Comparison of ENCODE assay signal across 18 mouse cellular contexts in genomic region chr4:136228640-136229039, GRCm38 (mm10). TPM values are rescaled to one million over a fixed set of nuclear protein-coding genes. Genes with fewer than 3 reads are reported as not detected.
DNase-seq lines count a peak whose midpoint lies in the region; ATAC-seq lines count a peak whose summit lies in the region.
"Had no signal": no experiment of that assay in that cellular context is flagged by ENCODE, and none has a peak within 500 bp of the region (broad histone marks: within the 10 kb centered on the region; RNA-seq: fewer than 3 reads in every experiment).

No protein-coding gene starts in this region.

- no peak overlapping the region for H3K27ac ChIP-seq in heart, embryonic 10.5 days
- H3K27ac ChIP-seq in lung, embryonic 16.5 days (ENCODE audit: low read length) = no peak overlapping the region
- no peak overlapping the region for H3K27ac ChIP-seq in stomach, embryonic 16.5 days (ENCODE audit: low read length)
- H3K27ac ChIP-seq: hindbrain, embryonic 14.5 days; limb, embryonic 12.5 days; liver, embryonic 15.5 days; neural tube, embryonic 12.5 days had no signal

- no peaks in the 10 kb centered on the region for H3K9me3 ChIP-seq in heart, embryonic 10.5 days
- H3K9me3 ChIP-seq in lung, embryonic 16.5 days (ENCODE audit: control insufficient read depth, low read length) = no peaks in the 10 kb centered on the region
- H3K9me3 ChIP-seq in stomach, embryonic 16.5 days (replicated peaks; ENCODE audit: control insufficient read depth, low read length) = no peaks in the 10 kb centered on the region
- H3K9me3 ChIP-seq: limb, embryonic 12.5 days; liver, embryonic 15.5 days; neural tube, embryonic 12.5 days had no signal

- intact Hi-C loops in left cerebral cortex, postnatal 36 days (cut with DNase I) = no loop called here

- whole genome bisulfite sequencing in heart, embryonic 10.5 days = 65% methylated on average over 5 of the region's 5 CpGs
- WGBS in lung, embryonic 16.5 days = 56% methylated on average over 5 of the region's 5 CpGs
- whole genome bisulfite sequencing in stomach, embryonic 16.5 days = 74% methylated on average over 5 of the region's 5 CpGs

- peak; percentile 64 for ATAC-seq in lung, embryonic 16.5 days (ENCODE audit: low read depth)
- peak; percentile 74; the same call in 1 of the 2 replicates for ATAC-seq in stomach, embryonic 16.5 days (ENCODE audit: insufficient read depth, low FRiP score)
- ATAC-seq: forebrain, embryonic 14.5 days had no signal

- H3K4me2 ChIP-seq in lung, embryonic 16.5 days (ENCODE audit: low read depth, low read length) = no peak overlapping the region
- no peak overlapping the region for H3K4me2 ChIP-seq in stomach, embryonic 16.5 days (ENCODE audit: low read depth, low read length)
- H3K4me2 ChIP-seq: hindbrain, embryonic 14.5 days; limb, embryonic 12.5 days; liver, embryonic 15.5 days; neural tube, embryonic 12.5 days had no signal

- peaks cover 24% of the 10 kb centered on the region for H3K4me1 ChIP-seq in heart, embryonic 10.5 days
- H3K4me1 ChIP-seq in lung, embryonic 16.5 days (replicated peaks; ENCODE audit: control insufficient read depth, insufficient read depth, low read length) = peaks cover 7% of the 10 kb centered on the region; the same call in 1 of the 2 replicates
- no peaks in the 10 kb centered on the region for H3K4me1 ChIP-seq in stomach, embryonic 16.5 days (ENCODE audit: control insufficient read depth, insufficient read depth, low read length)
- H3K4me1 ChIP-seq: liver, embryonic 15.5 days had no signal

- H3K36me3 ChIP-seq in heart, embryonic 10.5 days = no peaks in the 10 kb centered on the region
- H3K36me3 ChIP-seq in lung, embryonic 16.5 days (ENCODE audit: control insufficient read depth, insufficient read depth, low read length) = no peaks in the 10 kb centered on the region
- no peaks in the 10 kb centered on the region for H3K36me3 ChIP-seq in stomach, embryonic 16.5 days (ENCODE audit: control insufficient read depth, insufficient read depth, low read length)
- H3K36me3 ChIP-seq: liver, embryonic 15.5 days had no signal

- H3K9ac ChIP-seq in lung, embryonic 16.5 days (ENCODE audit: low read length) = no peak overlapping the region; the same call in 1 of the 2 replicates
- H3K9ac ChIP-seq in stomach, embryonic 16.5 days (ENCODE audit: low read length) = no peak overlapping the region
- H3K9ac ChIP-seq: hindbrain, embryonic 14.5 days; limb, embryonic 12.5 days; liver, embryonic 15.5 days; neural tube, embryonic 12.5 days had no signal

- H3K4me3 ChIP-seq in heart, embryonic 10.5 days = no peak overlapping the region
- no peak overlapping the region for H3K4me3 ChIP-seq in lung, embryonic 16.5 days (ENCODE audit: low read length)
- no peak overlapping the region for H3K4me3 ChIP-seq in stomach, embryonic 16.5 days (replicated peaks; ENCODE audit: low read length)
- H3K4me3 ChIP-seq: limb, embryonic 12.5 days; liver, embryonic 15.5 days; neural tube, embryonic 12.5 days had no signal

- H3K27me3 ChIP-seq in heart, embryonic 10.5 days (ENCODE audit: insufficient read depth, poor library complexity, severe bottlenecking) = peaks cover 15% of the 10 kb centered on the region
- H3K27me3 ChIP-seq in lung, embryonic 16.5 days (ENCODE audit: control insufficient read depth, insufficient read depth, low read depth, low read length) = no peaks in the 10 kb centered on the region
- no peaks in the 10 kb centered on the region for H3K27me3 ChIP-seq in stomach, embryonic 16.5 days (ENCODE audit: control insufficient read depth, insufficient read depth, low read length)
- H3K27me3 ChIP-seq: limb, embryonic 12.5 days; neural tube, embryonic 12.5 days had no signal

- peak; percentile 96 for DNase-seq in heart, adult 11 months
- DNase-seq in heart, embryonic 10.5 days (ENCODE audit: low spot score) = no peak
- DNase-seq in urinary bladder, adult 18-20 months (ENCODE audit: low spot score in 2 of 2) = peak; percentile 45 to 70
- no peak for DNase-seq in urinary bladder, postnatal 4 days (ENCODE audit: low spot score in 2 of 2)
- DNase-seq in layer of hippocampus, adult 9-11 months = no peak
- DNase-seq in left cerebral cortex, postnatal 36 days (ENCODE audit: low spot score in 2 of 2) = no peak
- DNase-seq: adrenal gland, postnatal 10 days; cerebellum, adult 9-10 months; kidney, adult 8-10 months; right cerebral cortex, postnatal 14 days had no signal

RNA-seq across cellular contexts. Expression of gene Tcea3, which starts 18.9 kb away (rescaled TPM):
- polyA plus RNA-seq in heart, embryonic 10.5 days (2016; fragmentation: Nextera tagmentation; extraction: Ambion mirVana) = 35.6 and 47.2 TPM in 2 replicates
- 20.3 and 22.9 TPM in 2 replicates for polyA plus RNA-seq in lung, embryonic 16.5 days (2015; fragmentation: Nextera tagmentation; extraction: Ambion mirVana)
- 23.9 and 29.1 TPM in 2 replicates for polyA plus RNA-seq in stomach, embryonic 16.5 days (2015; fragmentation: Nextera tagmentation; extraction: Ambion mirVana)
- total RNA-seq in left cerebral cortex, postnatal 36 days (2021) = under 1 TPM; 0.63 to 0.74 TPM
- total RNA-seq: megakaryocyte-erythroid progenitor cell, adult 5-6 weeks had no signal

RNA-seq across cellular contexts. Expression of gene Asap3, which starts 22.5 kb away (rescaled TPM):
- 3.4 and 3.7 TPM in 2 replicates for polyA plus RNA-seq in heart, embryonic 10.5 days (2016; fragmentation: Nextera tagmentation; extraction: Ambion mirVana)
- polyA plus RNA-seq in lung, embryonic 16.5 days (2015; fragmentation: Nextera tagmentation; extraction: Ambion mirVana) = 8.2 and 9.1 TPM in 2 replicates
- 7.0 and 7.1 TPM in 2 replicates for polyA plus RNA-seq in stomach, embryonic 16.5 days (2015; fragmentation: Nextera tagmentation; extraction: Ambion mirVana)
- 1 to 10 TPM; 2.2 to 2.5 TPM for total RNA-seq in left cerebral cortex, postnatal 36 days (2021)
- total RNA-seq: megakaryocyte-erythroid progenitor cell, adult 5-6 weeks had no signal

RNA-seq across cellular contexts. Expression of gene Zfp46, which starts 55.8 kb away (rescaled TPM):
- 14.6 and 18.7 TPM in 2 replicates for polyA plus RNA-seq in heart, embryonic 10.5 days (2016; fragmentation: Nextera tagmentation; extraction: Ambion mirVana)
- polyA plus RNA-seq in lung, embryonic 16.5 days (2015; fragmentation: Nextera tagmentation; extraction: Ambion mirVana) = 27.6 and 28.1 TPM in 2 replicates
- 23.9 and 25.9 TPM in 2 replicates for polyA plus RNA-seq in stomach, embryonic 16.5 days (2015; fragmentation: Nextera tagmentation; extraction: Ambion mirVana)
- total RNA-seq in left cerebral cortex, postnatal 36 days (2021) = 10 to 100 TPM; 61.7 to 63.2 TPM

RNA-seq across cellular contexts. Expression of gene E2f2, which starts 56.4 kb away (rescaled TPM):
- 6.3 and 6.6 TPM in 2 replicates for polyA plus RNA-seq in heart, embryonic 10.5 days (2016; fragmentation: Nextera tagmentation; extraction: Ambion mirVana)
- 18.4 and 18.8 TPM in 2 replicates for polyA plus RNA-seq in lung, embryonic 16.5 days (2015; fragmentation: Nextera tagmentation; extraction: Ambion mirVana)
- 7.7 and 9.3 TPM in 2 replicates for polyA plus RNA-seq in stomach, embryonic 16.5 days (2015; fragmentation: Nextera tagmentation; extraction: Ambion mirVana)
- total RNA-seq in left cerebral cortex, postnatal 36 days (2021) = under 1 TPM; 0.61 to 0.72 TPM

Comparison
In these comparisons a context has a peak if more than half of its experiments do, and no peak if none do; other contexts are left out.
1. DNase-seq: peak in heart, adult 11 months (single experiment) and urinary bladder, adult 18-20 months (2 of 2); none in heart, embryonic 10.5 days (single experiment), urinary bladder, postnatal 4 days (0 of 2), layer of hippocampus, adult 9-11 months (single experiment) and left cerebral cortex, postnatal 36 days (0 of 2).